Mouse (Mus musculus): Measurements from ENCODE around the gene Chrna5.

DNA sequence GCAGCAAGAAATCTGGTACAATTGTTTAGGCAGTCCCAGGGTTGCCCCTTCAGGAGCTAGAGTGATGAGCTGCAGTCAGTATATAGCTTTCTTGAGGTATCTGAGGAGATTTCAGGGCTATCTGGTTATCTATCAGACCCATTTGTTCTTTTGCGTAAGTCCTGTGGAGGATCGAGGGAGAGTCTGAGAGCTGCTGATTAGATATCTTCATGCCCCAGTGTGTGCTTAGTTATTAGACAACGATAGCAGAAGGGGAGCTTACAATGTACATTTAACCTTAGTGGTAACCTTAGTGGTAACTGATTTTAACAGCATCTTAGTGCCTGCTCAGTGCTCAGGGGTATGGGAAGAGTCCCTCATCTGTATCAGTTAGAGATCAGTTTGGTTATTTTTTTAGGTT is 15.0 kb downstream of the Chrna5 start:
- TF ChIP-seq EP300 (IDR thresholded peaks at IDR 0.05; ENCODE audit: low read depth in 1 of 2, low read length in 2 of 2): peak; percentile 61 to 76
- TF ChIP-seq TBP (IDR thresholded peaks at IDR 0.05; ENCODE audit: low read depth, low read length): no peak
- no peak for TF ChIP-seq CTCF (IDR thresholded peaks at IDR 0.05 in 2 of 3, conservative IDR thresholded peaks at IDR 0.05 in 1 of 3; ENCODE audit: control insufficient read depth in 1 of 3, insufficient read depth in 1 of 3, low read depth in 2 of 3, low read length in 3 of 3, poor library complexity in 1 of 3, severe bottlenecking in 1 of 3)
- TF ChIP-seq POLR2A (IDR thresholded peaks at IDR 0.05; ENCODE audit: control insufficient read depth in 1 of 2, insufficient read depth in 1 of 2, low read depth in 1 of 2, low read length in 2 of 2, poor library complexity in 1 of 2): no peak
- no peak for TF ChIP-seq KAT2A (conservative IDR thresholded peaks at IDR 0.05; ENCODE audit: low read depth, low read length)
